Mouse (Mus musculus) naive thymus-derived CD4-positive, alpha-beta T cell, adult 5 months (primary cell): ENCODE data around the gene Micall1. TPM values are rescaled to one million over a fixed set of nuclear protein-coding genes. Genes with fewer than 3 reads are reported as not detected.

Source experiments
- polyA plus RNA-seq: library from polyadenylated mRNA; unstranded; fragments of 100-300 nt; shearing (Covaris generic); gene quantifications from one replicate; pipeline ENCODE4 v1.2.1, GENCODE M21; 2017

The Micall1 gene
- 46.2 TPM for polyA plus RNA-seq

DNA sequence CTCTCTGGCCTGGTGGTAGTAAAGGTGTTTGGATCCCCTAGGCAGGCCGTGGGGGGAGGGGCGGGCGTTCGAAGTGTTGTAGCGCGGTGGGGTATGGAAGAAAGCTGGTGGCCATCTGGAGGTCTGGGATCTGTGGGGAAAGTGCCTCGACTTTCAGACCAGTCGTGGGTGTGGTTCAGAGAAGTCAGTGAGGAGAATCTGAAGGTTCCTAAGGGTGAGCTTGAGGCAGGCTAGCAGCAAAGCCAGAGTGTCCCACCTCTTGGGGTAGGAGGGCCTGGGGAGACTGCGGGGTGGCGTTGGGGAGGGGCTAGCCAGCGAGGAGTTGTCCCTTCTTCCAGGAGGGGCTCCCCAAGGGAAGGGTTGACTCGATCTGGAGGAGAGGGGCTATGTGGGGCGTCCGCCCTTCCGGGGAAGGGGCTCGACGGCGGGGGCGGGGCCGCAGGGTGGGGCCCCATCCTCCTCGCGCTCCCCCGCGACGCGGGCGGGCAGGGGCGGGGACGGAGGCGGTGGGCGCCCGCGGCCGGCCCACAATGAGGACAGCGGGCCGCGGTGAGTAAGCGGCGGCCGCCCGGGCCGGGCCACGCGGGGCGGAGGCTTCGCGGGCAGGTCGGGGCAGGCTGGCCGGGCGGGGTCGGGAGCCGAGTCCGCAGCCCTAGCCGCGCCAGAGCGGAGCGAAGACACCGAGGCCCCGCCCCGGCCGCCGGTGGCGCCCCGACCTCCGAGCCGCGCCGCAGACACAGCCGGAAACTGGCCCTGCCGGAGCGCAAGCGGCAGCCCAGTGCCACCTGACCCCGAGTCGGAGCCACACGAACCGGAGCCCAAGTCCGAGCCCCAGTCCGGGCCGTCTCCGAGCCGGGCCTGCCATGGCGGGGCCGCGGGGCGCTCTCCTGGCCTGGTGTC lies at the start of gene Micall1:
TSS of gene Micall1 (plus strand) at position 478 of the 900 bp plus-strand sequence.

GRCm38 (mm10) chr15:79062376-79063159 lies 46.1 kb upstream of the Micall1 start, which contains the start of gene Ankrd54:
Ankrd54 (minus strand) TSS chr15:79062893.

GRCm38 (mm10) chr15:79074913-79075532 lies 33.7 kb upstream of the Micall1 start, which contains the start of gene Eif3l:
Eif3l (plus strand) TSS chr15:79075179.

GRCm38 (mm10) chr15:79140866-79141565 lies 32.3 kb downstream of the Micall1 start, which contains the start of the genes Polr2f and 1700088E04Rik:
Polr2f (plus strand) TSS chr15:79141009.
1700088E04Rik (minus strand) TSS chr15:79141253.

GRCm38 (mm10) chr15:79165140-79165539 lies 56.4 kb downstream of the Micall1 start, which contains the start of gene Sox10:
Sox10 (minus strand) TSS chr15:79165240.

Other genes with a start within 250 kb of the Micall1 start
- gene Gga1, start 231.7 kb upstream of the Micall1 start, polyA plus RNA-seq, result 76.2 TPM
- 1.9 TPM for gene Gm49510, start 209.2 kb upstream of the Micall1 start, polyA plus RNA-seq
- gene Sh3bp1, start 209.1 kb upstream of the Micall1 start, polyA plus RNA-seq, result 194 TPM
- gene Pdxp, start 195.0 kb upstream of the Micall1 start, polyA plus RNA-seq, result 10.2 TPM
- gene Lgals1, start 182.2 kb upstream of the Micall1 start, polyA plus RNA-seq, result 102 TPM
- gene Nol12, start 174.0 kb upstream of the Micall1 start, polyA plus RNA-seq, result 31.9 TPM
- gene Triobp, start 161.2 kb upstream of the Micall1 start, polyA plus RNA-seq, result 51.9 TPM
- gene H1f0, start 80.4 kb upstream of the Micall1 start, polyA plus RNA-seq, result 11.4 TPM
- gene Galr3, start 67.0 kb upstream of the Micall1 start, polyA plus RNA-seq, result not detected
- gene Ankrd54, start 46.0 kb upstream of the Micall1 start, polyA plus RNA-seq, result 51.8 TPM
- gene Eif3l, start 33.7 kb upstream of the Micall1 start, polyA plus RNA-seq, result 113 TPM
- gene Polr2f, start 32.1 kb downstream of the Micall1 start, polyA plus RNA-seq, result 84.0 TPM
- gene 1700088E04Rik, start 32.4 kb downstream of the Micall1 start, polyA plus RNA-seq, result 1.6 TPM
- not detected for gene Sox10, start 56.3 kb downstream of the Micall1 start, polyA plus RNA-seq
- gene Pick1, start 120.3 kb downstream of the Micall1 start, polyA plus RNA-seq, result 33.9 TPM
- 0.29 TPM for gene Gm49486, start 120.5 kb downstream of the Micall1 start, polyA plus RNA-seq
- not detected for gene Slc16a8, start 145.9 kb downstream of the Micall1 start, polyA plus RNA-seq
- 1.7 TPM for gene Baiap2l2, start 176.6 kb downstream of the Micall1 start, polyA plus RNA-seq
- gene Pla2g6, start 219.5 kb downstream of the Micall1 start, polyA plus RNA-seq, result 7.2 TPM
- 31.6 TPM for gene Maff, start 237.7 kb downstream of the Micall1 start, polyA plus RNA-seq